Mouse (Mus musculus) intestine, embryonic 15.5 days (tissue): ENCODE results near the gene Colgalt1. TPM values are rescaled to one million over a fixed set of nuclear protein-coding genes. Genes with fewer than 3 reads are reported as not detected.

Experiments
- ATAC-seq: fragments of 200-750 bp; cut with Nextera tagmentation; 2 replicates; pipeline ENCODE4 v1.8.0; 2017; ENCODE audit warnings: moderate TSS enrichment, moderate library complexity
- H3K27ac ChIP-seq: fragments of 300-500 bp; sonication (generic); 2 replicates; pipeline ENCODE4 v1.5.1; 2015; ENCODE audit warnings: mild to moderate bottlenecking, inconsistent platforms
- H3K27me3 ChIP-seq: fragments of 300-500 bp; sonication (generic); replicated peaks from 2 replicates; pipeline ENCODE4 v1.6.1; 2015; ENCODE audit warnings: inconsistent platforms
- H3K36me3 ChIP-seq: fragments of 300-500 bp; sonication (generic); 2 replicates; pipeline ENCODE4 v1.6.1; 2015; ENCODE audit warnings: inconsistent platforms
- H3K4me1 ChIP-seq: fragments of 300-500 bp; sonication (generic); replicated peaks from 2 replicates; pipeline ENCODE4 v1.6.1; 2015; ENCODE audit warnings: inconsistent platforms
- H3K4me2 ChIP-seq: fragments of 300-500 bp; sonication (generic); replicated peaks from 2 replicates; pipeline ENCODE4 v1.6.1; 2015; ENCODE audit warnings: mild to moderate bottlenecking, inconsistent platforms
- H3K4me3 ChIP-seq: fragments of 300-500 bp; sonication (generic); replicated peaks from 2 replicates; pipeline ENCODE4 v1.5.1; 2015; ENCODE audit warnings: inconsistent platforms
- H3K9ac ChIP-seq: fragments of 300-500 bp; sonication (generic); 2 replicates; pipeline ENCODE4 v1.6.1; 2015; ENCODE audit warnings: inconsistent platforms
- H3K9me3 ChIP-seq: fragments of 300-500 bp; sonication (generic); 2 replicates; pipeline ENCODE4 v1.6.1; 2016; ENCODE audit warnings: inconsistent platforms
- WGBS: fragments of 180-500 bp; shearing (Covaris S2); methylation state at CpG from one replicate; pipeline ENCODE4 v1.1.7; 2015; 5-methylcytosine and 5-hydroxymethylcytosine counted together
- polyA plus RNA-seq: library from polyadenylated mRNA; unstranded; fragments of >200 nt; fragmentation: Nextera tagmentation; extraction: Ambion mirVana; gene quantifications from 2 replicates; pipeline ENCODE4 v1.2.1, GENCODE M21; 2015

Gene Colgalt1
- polyA plus RNA-seq = 70.8 and 73.5 TPM in 2 replicates

- Histone ChIP-seq H3K9ac (peak within 1 kb of the TSS; percentile 94), H3K4me2 (peak within 1 kb of the TSS; percentile 79), H3K27me3 (no peaks in the 10 kb centered on the region), H3K27ac (peak within 1 kb of the TSS; percentile 89), H3K9me3 (no peaks in the 10 kb centered on the region), H3K36me3 (peaks cover 4% of the 10 kb centered on the region; the same call in 1 of the 2 replicates), H3K4me3 (peak within 1 kb of the TSS; percentile 96), H3K4me1 (peaks cover 15% of the 10 kb centered on the region)
- WGBS = under 1% methylated on average over 82 of the region's 82 CpGs
- peak; percentile 99 for ATAC-seq
Measured at GRCm38 (mm10) chr8:71610822-71611651, at the start of gene Colgalt1. TSS of gene Colgalt1 (plus strand) at chr8:71610998.

GRCm38 (mm10) chr8:71561401-71561800, 49.4 kb upstream of the Colgalt1 start:
- no peak overlapping the region for H3K9ac ChIP-seq
- peaks cover 58% of the 10 kb centered on the region for H3K27me3 ChIP-seq
- peaks cover 18% of the 10 kb centered on the region for H3K4me1 ChIP-seq
- peak; percentile 44; the same call in 1 of the 2 replicates for ATAC-seq
- no peak overlapping the region for H3K4me2 ChIP-seq
- no peaks in the 10 kb centered on the region for H3K9me3 ChIP-seq
- H3K27ac ChIP-seq = no peak overlapping the region
- no peaks in the 10 kb centered on the region for H3K36me3 ChIP-seq
- no peak overlapping the region for H3K4me3 ChIP-seq
- WGBS = 2% methylated on average over 15 of the region's 15 CpGs

DNA sequence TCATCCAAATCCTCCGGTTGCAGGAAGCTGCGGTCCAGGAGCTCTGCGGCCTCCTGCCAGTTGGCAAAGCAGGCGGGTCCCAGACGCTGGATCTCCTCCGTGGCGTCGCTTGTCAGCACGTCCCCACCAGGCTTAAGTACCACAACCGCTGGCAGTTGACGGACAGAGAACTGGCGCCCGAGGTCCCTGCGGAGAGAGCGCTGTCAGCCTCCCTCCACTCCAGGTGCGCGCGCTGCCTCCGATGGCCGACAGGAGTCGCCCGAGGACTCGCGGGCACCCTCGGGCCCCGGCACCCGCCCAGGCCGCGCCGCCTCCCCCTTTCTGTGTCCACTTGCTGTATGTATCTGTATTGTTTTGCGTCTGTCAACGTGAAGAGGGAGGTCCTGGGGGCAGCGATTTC, 48.0 kb upstream of the Colgalt1 start:
- Histone ChIP-seq H3K4me1 (peaks cover 18% of the 10 kb centered on the region), H3K9me3 (no peaks in the 10 kb centered on the region), H3K36me3 (no peaks in the 10 kb centered on the region), H3K4me2 (peak overlapping the region; percentile 61), H3K27me3 (peaks cover 44% of the 10 kb centered on the region), H3K9ac (peak overlapping the region; percentile 29; the same call in 1 of the 2 replicates), H3K27ac (no peak overlapping the region), H3K4me3 (peak overlapping the region; percentile 26)
- under 1% methylated on average over 33 of the region's 33 CpGs for WGBS
- ATAC-seq = peak; percentile 48

- 87% methylated on average over 4 of the region's 4 CpGs for WGBS
- H3K9ac ChIP-seq = no peak overlapping the region
- no peak overlapping the region for H3K4me2 ChIP-seq
- H3K4me3 ChIP-seq = no peak overlapping the region
- H3K27ac ChIP-seq = no peak overlapping the region
- no peaks in the 10 kb centered on the region for H3K9me3 ChIP-seq
- no peak for ATAC-seq
- H3K27me3 ChIP-seq = peaks cover 32% of the 10 kb centered on the region
- peaks cover 17% of the 10 kb centered on the region for H3K4me1 ChIP-seq
- no peaks in the 10 kb centered on the region for H3K36me3 ChIP-seq
Measured at GRCm38 (mm10) chr8:71563992-71564391, 46.8 kb upstream of the Colgalt1 start.

DNA sequence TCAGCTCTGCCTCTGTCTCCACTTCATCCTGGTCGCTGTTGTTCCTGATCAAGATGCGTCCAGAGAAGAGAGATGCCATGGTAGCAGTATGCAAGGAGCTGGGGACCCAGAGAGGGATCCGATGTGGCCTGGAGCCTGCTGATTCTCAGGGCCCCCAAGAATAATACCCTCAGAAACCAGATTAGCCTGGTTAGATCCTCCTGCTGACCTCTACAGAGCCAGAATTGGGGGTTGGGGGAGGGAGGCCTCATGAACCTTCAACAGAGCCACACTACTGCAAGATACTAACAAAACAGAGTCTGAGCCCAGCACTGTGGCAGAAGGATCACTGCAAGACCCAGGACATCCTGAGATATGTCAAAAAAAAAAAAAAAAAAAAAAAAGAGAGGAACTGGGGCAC, 44.3 kb upstream of the Colgalt1 start, which contains the start of gene Nxnl1:
Gene Nxnl1, minus strand, starts transcription at position 101 of the 400 bp plus-strand sequence.
- no peaks in the 10 kb centered on the region for H3K9me3 ChIP-seq
- H3K9ac ChIP-seq = no peak within 1 kb of the TSS
- no peak for ATAC-seq
- H3K27ac ChIP-seq = no peak within 1 kb of the TSS
- H3K4me1 ChIP-seq = peaks cover 24% of the 10 kb centered on the region
- H3K4me2 ChIP-seq = no peak within 1 kb of the TSS
- whole genome bisulfite sequencing = 78% methylated on average over 3 of the region's 3 CpGs
- H3K4me3 ChIP-seq = no peak within 1 kb of the TSS
- no peaks in the 10 kb centered on the region for H3K36me3 ChIP-seq
- peaks cover 12% of the 10 kb centered on the region; the same call in 1 of the 2 replicates for H3K27me3 ChIP-seq

DNA sequence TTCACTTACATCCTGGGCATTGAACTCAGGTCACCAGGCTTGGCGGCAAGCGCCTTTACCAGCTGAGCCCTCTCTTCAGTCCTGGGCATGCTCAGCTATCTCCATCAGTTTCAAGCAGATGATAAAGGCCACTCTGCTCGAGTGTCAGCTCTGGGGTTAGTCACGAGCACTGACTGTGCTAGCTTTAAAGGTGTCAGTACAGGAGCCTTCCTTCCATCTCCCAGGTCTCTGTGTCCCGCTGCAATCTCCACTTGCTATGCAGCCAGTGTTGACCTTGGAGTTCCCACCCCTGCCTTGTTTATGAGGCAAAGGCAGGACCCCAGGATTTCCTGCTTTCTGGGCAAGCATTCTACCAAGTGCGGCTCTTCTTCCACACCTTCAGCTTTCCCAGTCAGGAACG, 43.2 kb upstream of the Colgalt1 start:
- H3K9me3 ChIP-seq = no peaks in the 10 kb centered on the region
- H3K27ac ChIP-seq = no peak overlapping the region
- 72% methylated on average over 7 of the region's 7 CpGs for WGBS
- H3K27me3 ChIP-seq = peaks cover 2% of the 10 kb centered on the region; the same call in 1 of the 2 replicates
- H3K4me3 ChIP-seq = no peak overlapping the region
- no peak overlapping the region for H3K4me2 ChIP-seq
- no peak for ATAC-seq
- no peak overlapping the region for H3K9ac ChIP-seq
- peaks cover 23% of the 10 kb centered on the region for H3K4me1 ChIP-seq
- no peaks in the 10 kb centered on the region for H3K36me3 ChIP-seq

DNA sequence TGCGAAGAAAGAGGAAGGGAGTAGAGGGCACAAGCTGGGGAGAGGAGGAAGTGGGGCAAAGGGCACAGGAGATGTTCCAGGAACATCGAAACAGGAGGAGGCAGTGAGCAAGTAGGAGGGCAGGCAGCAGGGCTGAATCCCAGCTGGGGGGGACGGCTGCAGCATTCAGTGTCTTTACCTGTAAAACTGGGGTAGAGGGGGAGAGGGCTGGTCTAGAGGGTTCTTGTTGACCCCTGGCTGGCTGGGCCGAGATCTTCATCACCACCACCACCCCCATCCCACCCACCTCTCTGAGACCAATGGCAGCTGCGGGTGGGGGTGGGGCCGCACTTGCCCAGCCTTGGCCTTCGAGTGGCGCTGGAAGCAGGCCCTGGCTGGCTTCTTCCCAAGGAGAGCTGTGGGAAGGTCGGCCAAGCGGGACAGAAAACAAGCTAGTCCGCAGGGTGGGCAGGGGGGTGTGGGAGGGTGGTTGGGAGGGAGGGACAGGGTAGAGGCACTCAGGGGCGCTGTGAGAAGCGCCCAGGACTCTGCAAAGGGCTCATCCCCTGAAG, 42.3 kb upstream of the Colgalt1 start, which contains the start of gene Slc27a1:
Gene Slc27a1, plus strand, starts transcription at position 496 of the 551 bp plus-strand sequence.
- no peaks in the 10 kb centered on the region; the same call in 1 of the 2 replicates for H3K27me3 ChIP-seq
- no peaks in the 10 kb centered on the region for H3K36me3 ChIP-seq
- peak within 1 kb of the TSS; percentile 54 for H3K9ac ChIP-seq
- H3K4me1 ChIP-seq = peaks cover 18% of the 10 kb centered on the region
- H3K27ac ChIP-seq = peak within 1 kb of the TSS; percentile 81
- ATAC-seq = no peak
- H3K9me3 ChIP-seq = no peaks in the 10 kb centered on the region
- 16% methylated on average over 13 of the region's 13 CpGs for WGBS
- H3K4me2 ChIP-seq = peak within 1 kb of the TSS; percentile 84
- H3K4me3 ChIP-seq = peak within 1 kb of the TSS; percentile 66

GRCm38 (mm10) chr8:71568941-71569340, 41.9 kb upstream of the Colgalt1 start:
- H3K9me3 ChIP-seq = no peaks in the 10 kb centered on the region
- peaks cover 18% of the 10 kb centered on the region for H3K4me1 ChIP-seq
- H3K36me3 ChIP-seq = no peaks in the 10 kb centered on the region
- ATAC-seq = no peak
- 23% methylated on average over 6 of the region's 6 CpGs for WGBS
- H3K4me3 ChIP-seq = peak overlapping the region; percentile 66
- H3K4me2 ChIP-seq = peak overlapping the region; percentile 84
- no peaks in the 10 kb centered on the region; the same call in 1 of the 2 replicates for H3K27me3 ChIP-seq
- H3K9ac ChIP-seq = peak overlapping the region; percentile 54; the same call in 1 of the 2 replicates
- peak overlapping the region; percentile 81; the same call in 1 of the 2 replicates for H3K27ac ChIP-seq

- H3K4me1 ChIP-seq = peaks cover 18% of the 10 kb centered on the region
- peak overlapping the region; percentile 84 for H3K4me2 ChIP-seq
- H3K27ac ChIP-seq = peak overlapping the region; percentile 81
- no peaks in the 10 kb centered on the region for H3K36me3 ChIP-seq
- peak overlapping the region; percentile 66 for H3K4me3 ChIP-seq
- peak; percentile 88 for ATAC-seq
- no peaks in the 10 kb centered on the region for H3K9me3 ChIP-seq
- 1% methylated on average over 51 of the region's 51 CpGs for WGBS
- peak overlapping the region; percentile 54 for H3K9ac ChIP-seq
- no peaks in the 10 kb centered on the region; the same call in 1 of the 2 replicates for H3K27me3 ChIP-seq
Measured at GRCm38 (mm10) chr8:71569366-71570290, 41.2 kb upstream of the Colgalt1 start.

DNA sequence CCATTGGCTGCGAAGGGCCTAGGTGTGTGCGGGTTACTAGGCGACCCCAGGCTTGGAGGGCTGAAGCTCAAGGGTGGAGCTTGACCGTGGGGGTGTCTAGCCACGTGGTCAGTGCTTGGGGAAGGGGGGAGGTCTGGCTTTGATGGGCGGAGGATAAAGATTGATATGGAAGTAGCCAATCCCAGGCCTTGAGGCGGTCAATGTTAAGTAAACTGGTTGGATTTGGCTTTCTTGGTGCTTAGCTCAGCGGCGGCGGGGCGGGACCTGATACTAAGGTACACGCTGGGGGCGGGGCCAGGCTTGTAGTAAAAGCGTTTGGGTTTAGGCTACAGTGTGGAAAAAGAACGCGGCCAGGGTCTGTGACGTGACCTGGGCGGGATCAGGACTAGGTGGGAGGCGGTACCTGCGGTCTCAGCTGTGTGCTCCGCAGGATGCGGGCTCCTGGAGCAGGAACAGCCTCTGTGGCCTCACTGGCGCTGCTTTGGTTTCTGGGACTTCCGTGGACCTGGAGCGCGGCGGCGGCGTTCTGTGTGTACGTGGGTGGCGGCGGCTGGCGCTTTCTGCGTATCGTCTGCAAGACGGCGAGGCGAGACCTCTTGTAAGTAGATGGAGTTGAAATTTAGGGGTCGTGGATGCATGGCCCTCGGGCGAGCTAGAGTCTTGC, 40.4 kb upstream of the Colgalt1 start:
- under 1% methylated on average over 41 of the region's 41 CpGs for WGBS
- H3K27me3 ChIP-seq = no peaks in the 10 kb centered on the region; the same call in 1 of the 2 replicates
- H3K4me3 ChIP-seq = peak overlapping the region; percentile 66
- peak overlapping the region; percentile 84 for H3K4me2 ChIP-seq
- peaks cover 18% of the 10 kb centered on the region for H3K4me1 ChIP-seq
- peak; percentile 90 for ATAC-seq
- no peaks in the 10 kb centered on the region for H3K9me3 ChIP-seq
- no peaks in the 10 kb centered on the region for H3K36me3 ChIP-seq
- H3K27ac ChIP-seq = peak overlapping the region; percentile 81
- H3K9ac ChIP-seq = peak overlapping the region; percentile 54

GRCm38 (mm10) chr8:71572077-71572476, 38.7 kb upstream of the Colgalt1 start:
- H3K27ac ChIP-seq = no peak overlapping the region
- H3K36me3 ChIP-seq = no peaks in the 10 kb centered on the region
- no peaks in the 10 kb centered on the region for H3K9me3 ChIP-seq
- H3K4me1 ChIP-seq = peaks cover 18% of the 10 kb centered on the region
- no peak overlapping the region for H3K4me2 ChIP-seq
- no peak overlapping the region for H3K9ac ChIP-seq
- ATAC-seq = no peak
- H3K27me3 ChIP-seq = no peaks in the 10 kb centered on the region
- no peak overlapping the region for H3K4me3 ChIP-seq
- WGBS = 96% methylated on average over 2 of the region's 2 CpGs
